Mouse (Mus musculus): ENCODE measurements around the gene Hemgn. TPM values are rescaled to one million over a fixed set of nuclear protein-coding genes. Genes with fewer than 3 reads are reported as not detected.

Hemgn gene
- 13.2 and 31.5 TPM in 2 replicates for polyA plus RNA-seq (2015; fragmentation: Nextera tagmentation; extraction: Ambion mirVana)

- no peak within 1 kb of the TSS for H3K4me3 ChIP-seq (replicated peaks)
- no peaks in the 10 kb centered on the region for H3K9me3 ChIP-seq
- no peak within 1 kb of the TSS for H3K4me2 ChIP-seq
- no peak within 1 kb of the TSS for H3K9ac ChIP-seq
- no peaks in the 10 kb centered on the region for H3K27me3 ChIP-seq (replicated peaks)
- WGBS: 72% methylated on average over 7 of the region's 7 CpGs
- H3K4me1 ChIP-seq: no peaks in the 10 kb centered on the region
- ATAC-seq (ENCODE audit: insufficient read depth, low FRiP score, low read depth): no peak
- no peak within 1 kb of the TSS for H3K27ac ChIP-seq
- H3K36me3 ChIP-seq: no peaks in the 10 kb centered on the region
Observed at GRCm38 (mm10) chr4:46413406-46413805, at the start of gene Hemgn. Gene Hemgn (minus strand): TSS chr4:46413506.

DNA sequence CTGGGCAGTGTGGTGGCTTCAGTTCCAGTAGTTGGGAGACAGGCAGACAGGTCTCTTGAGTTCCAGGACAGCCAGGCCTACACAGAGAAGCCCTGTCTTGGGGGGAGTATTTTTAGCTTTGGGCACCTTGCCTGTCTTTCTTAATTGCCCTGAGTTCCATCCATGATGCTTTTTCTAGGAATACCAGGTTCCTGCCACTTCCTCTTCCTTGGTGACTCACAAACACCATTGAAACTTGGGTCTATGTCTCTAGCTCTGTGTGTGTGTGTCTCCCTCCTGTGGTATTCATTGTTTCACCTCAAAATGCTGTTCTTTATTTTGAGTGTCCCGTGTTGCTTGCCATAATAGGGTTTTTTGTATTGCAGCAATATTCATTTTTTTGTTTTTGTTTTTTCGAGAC is 45.1 kb upstream of the Hemgn start:
- no peak overlapping the region for H3K27ac ChIP-seq
- H3K4me1 ChIP-seq: peaks cover 13% of the 10 kb centered on the region
- 96% methylated on average over 2 of the region's 2 CpGs for WGBS
- no peak overlapping the region for H3K4me3 ChIP-seq (replicated peaks)
- peaks cover 11% of the 10 kb centered on the region for H3K36me3 ChIP-seq
- ATAC-seq (ENCODE audit: insufficient read depth, low FRiP score, low read depth): no peak
- H3K9ac ChIP-seq: no peak overlapping the region
- no peaks in the 10 kb centered on the region for H3K9me3 ChIP-seq
- H3K27me3 ChIP-seq (replicated peaks): no peaks in the 10 kb centered on the region
- no peak overlapping the region for H3K4me2 ChIP-seq

DNA sequence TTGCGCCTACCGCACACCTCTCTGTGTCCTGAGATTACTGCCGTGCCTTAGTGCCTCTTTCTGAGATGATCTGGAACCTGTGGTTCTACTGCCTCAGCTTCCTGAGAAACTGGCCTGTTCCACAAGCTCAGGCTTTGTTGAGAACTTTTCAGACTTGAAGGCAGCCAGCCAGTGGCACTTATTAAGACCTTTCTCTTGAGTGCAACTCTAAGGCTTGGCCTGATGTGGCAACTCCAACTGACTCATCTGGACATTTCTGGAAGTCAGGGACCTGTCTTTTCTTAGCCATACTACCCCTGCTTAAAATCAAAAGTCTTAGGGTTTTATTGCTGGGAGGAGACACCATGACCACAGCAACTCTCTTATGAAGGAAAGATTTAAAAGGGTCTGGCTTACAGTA is 43.9 kb upstream of the Hemgn start:
- H3K9ac ChIP-seq: no peak overlapping the region
- H3K9me3 ChIP-seq: no peaks in the 10 kb centered on the region
- peaks cover 6% of the 10 kb centered on the region for H3K36me3 ChIP-seq
- no peak overlapping the region for H3K4me2 ChIP-seq
- ATAC-seq (ENCODE audit: insufficient read depth, low FRiP score, low read depth): no peak
- WGBS: 91% methylated on average over 3 of the region's 3 CpGs
- no peak overlapping the region for H3K27ac ChIP-seq
- H3K4me3 ChIP-seq (replicated peaks): no peak overlapping the region
- H3K27me3 ChIP-seq (replicated peaks): no peaks in the 10 kb centered on the region
- H3K4me1 ChIP-seq: peaks cover 20% of the 10 kb centered on the region

DNA sequence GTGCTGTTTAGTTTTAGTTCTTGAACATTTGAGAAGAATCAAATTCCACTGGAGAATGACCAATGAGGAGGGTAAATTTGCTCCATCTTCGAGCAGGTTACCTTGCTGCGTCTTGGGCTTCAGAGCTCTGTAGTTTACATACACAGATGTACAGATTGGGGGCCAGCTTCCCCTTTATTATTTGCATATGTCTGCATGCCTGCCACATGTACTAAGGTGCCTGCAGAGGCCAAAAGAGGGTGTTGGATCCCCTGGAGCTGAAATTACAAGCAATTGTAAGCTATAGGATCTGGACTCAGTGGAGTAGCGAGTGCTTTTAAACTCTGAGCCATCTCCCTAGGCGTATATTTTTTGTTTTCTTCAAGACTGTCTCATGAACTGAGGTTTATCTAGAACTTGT is 43.5 kb upstream of the Hemgn start:
- WGBS: 75% methylated on average over 4 of the region's 4 CpGs
- no peak for ATAC-seq (ENCODE audit: insufficient read depth, low FRiP score, low read depth)
- Histone ChIP-seq H3K36me3 (peaks cover 6% of the 10 kb centered on the region; the same call in 1 of the 2 replicates), H3K27me3 (replicated peaks) (no peaks in the 10 kb centered on the region), H3K4me1 (peaks cover 20% of the 10 kb centered on the region), H3K9ac (no peak overlapping the region), H3K27ac (no peak overlapping the region), H3K4me3 (replicated peaks) (no peak overlapping the region), H3K9me3 (no peaks in the 10 kb centered on the region), H3K4me2 (no peak overlapping the region)

- ATAC-seq (ENCODE audit: insufficient read depth, low FRiP score, low read depth): no peak
- Histone ChIP-seq H3K4me2 (peak overlapping the region; percentile 76), H3K9me3 (no peaks in the 10 kb centered on the region), H3K4me3 (replicated peaks) (no peak overlapping the region), H3K27ac (no peak overlapping the region), H3K27me3 (replicated peaks) (no peaks in the 10 kb centered on the region), H3K4me1 (peaks cover 20% of the 10 kb centered on the region), H3K9ac (no peak overlapping the region), H3K36me3 (no peaks in the 10 kb centered on the region)
- 67% methylated on average over 5 of the region's 5 CpGs for WGBS
Observed at GRCm38 (mm10) chr4:46454097-46454864, 41.0 kb upstream of the Hemgn start.

GRCm38 (mm10) chr4:46452855-46453719 is 39.8 kb upstream of the Hemgn start:
- H3K4me1 ChIP-seq: peaks cover 20% of the 10 kb centered on the region
- H3K4me2 ChIP-seq: peak overlapping the region; percentile 76
- H3K9ac ChIP-seq: peak overlapping the region; percentile 21; the same call in 1 of the 2 replicates
- peak overlapping the region; percentile 82 for H3K4me3 ChIP-seq (replicated peaks)
- H3K27me3 ChIP-seq (replicated peaks): no peaks in the 10 kb centered on the region
- no peaks in the 10 kb centered on the region for H3K9me3 ChIP-seq
- 32% methylated on average over 13 of the region's 13 CpGs for WGBS
- H3K36me3 ChIP-seq: no peaks in the 10 kb centered on the region
- ATAC-seq (ENCODE audit: insufficient read depth, low FRiP score, low read depth): no peak
- peak overlapping the region; percentile 96; the same call in 1 of the 2 replicates for H3K27ac ChIP-seq

DNA sequence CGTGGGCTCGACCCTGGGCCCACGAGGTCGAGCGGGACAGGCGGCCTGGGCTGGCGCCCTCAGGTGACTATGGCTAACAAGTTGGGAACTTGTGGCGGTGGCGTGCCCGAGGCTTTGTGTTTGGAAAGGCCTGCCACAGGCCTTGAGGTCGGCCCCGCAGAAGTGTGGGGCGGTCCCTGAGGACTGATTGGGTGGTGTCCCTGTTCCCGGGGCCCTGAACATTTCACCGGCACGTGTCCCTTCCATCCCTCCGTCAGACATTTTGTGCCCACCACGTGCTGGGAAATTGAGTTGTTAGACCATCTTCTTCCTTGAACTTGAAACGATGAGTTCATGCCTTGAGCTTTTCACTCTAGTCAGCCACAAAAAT is 39.2 kb upstream of the Hemgn start:
- Histone ChIP-seq H3K4me3 (replicated peaks) (peak overlapping the region; percentile 82), H3K9ac (peak overlapping the region; percentile 95), H3K4me2 (peak overlapping the region; percentile 76), H3K36me3 (no peaks in the 10 kb centered on the region), H3K27ac (peak overlapping the region; percentile 96), H3K27me3 (replicated peaks) (no peaks in the 10 kb centered on the region), H3K9me3 (no peaks in the 10 kb centered on the region), H3K4me1 (peaks cover 20% of the 10 kb centered on the region)
- 0% methylated on average over 19 of the region's 19 CpGs for WGBS
- ATAC-seq (ENCODE audit: insufficient read depth, low FRiP score, low read depth): peak; percentile 30; the same call in 1 of the 2 replicates

- Histone ChIP-seq H3K36me3 (no peaks in the 10 kb centered on the region), H3K27ac (peak overlapping the region; percentile 96), H3K4me3 (replicated peaks) (peak overlapping the region; percentile 82), H3K9me3 (no peaks in the 10 kb centered on the region), H3K4me1 (peaks cover 20% of the 10 kb centered on the region), H3K4me2 (peak overlapping the region; percentile 76), H3K9ac (peak overlapping the region; percentile 95), H3K27me3 (replicated peaks) (no peaks in the 10 kb centered on the region)
- ATAC-seq (ENCODE audit: insufficient read depth, low FRiP score, low read depth): peak; percentile 8
- under 1% methylated on average over 77 of the region's 111 CpGs for WGBS
Observed at GRCm38 (mm10) chr4:46451758-46452480, 38.6 kb upstream of the Hemgn start.

DNA sequence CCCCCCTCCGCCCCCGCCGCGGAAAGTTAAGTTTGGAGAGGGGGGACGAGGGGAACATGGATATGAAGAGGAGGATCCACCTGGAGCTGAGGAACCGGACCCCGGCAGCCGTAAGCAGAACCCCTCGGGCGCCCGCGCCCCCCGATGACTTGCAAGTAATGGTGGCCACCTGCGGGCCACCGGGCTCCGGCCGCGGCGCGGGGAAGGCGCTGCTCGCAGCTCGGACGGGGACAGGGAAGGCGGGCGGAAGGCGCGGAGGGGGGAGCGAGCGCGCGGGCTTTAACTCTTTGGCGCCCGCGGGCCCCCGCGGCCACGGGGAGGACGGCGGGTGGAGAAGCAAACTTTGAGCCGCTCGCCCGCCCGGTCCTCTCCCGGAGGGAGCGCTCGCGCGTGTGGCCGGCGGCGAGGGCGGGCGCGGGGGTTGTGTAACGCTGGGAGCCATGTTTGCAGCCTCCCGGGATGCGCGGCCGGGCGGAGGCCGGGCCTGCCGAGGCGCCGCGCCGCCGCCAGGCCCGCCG is 38.0 kb upstream of the Hemgn start:
- Histone ChIP-seq H3K27ac (peak overlapping the region; percentile 96), H3K4me2 (peak overlapping the region; percentile 76), H3K4me1 (peaks cover 20% of the 10 kb centered on the region), H3K27me3 (replicated peaks) (no peaks in the 10 kb centered on the region), H3K9me3 (no peaks in the 10 kb centered on the region), H3K36me3 (no peaks in the 10 kb centered on the region), H3K4me3 (replicated peaks) (peak overlapping the region; percentile 82), H3K9ac (peak overlapping the region; percentile 95)
- peak; percentile 7; the same call in 1 of the 2 replicates for ATAC-seq (ENCODE audit: insufficient read depth, low FRiP score, low read depth)
- under 1% methylated on average over 59 of the region's 70 CpGs for WGBS

- H3K9ac ChIP-seq: peak within 1 kb of the TSS; percentile 95
Observed at GRCm38 (mm10) chr4:46450519-46451131, 37.3 kb upstream of the Hemgn start, which contains the start of gene Anp32b. Gene Anp32b (plus strand): TSS chr4:46450902.

DNA sequence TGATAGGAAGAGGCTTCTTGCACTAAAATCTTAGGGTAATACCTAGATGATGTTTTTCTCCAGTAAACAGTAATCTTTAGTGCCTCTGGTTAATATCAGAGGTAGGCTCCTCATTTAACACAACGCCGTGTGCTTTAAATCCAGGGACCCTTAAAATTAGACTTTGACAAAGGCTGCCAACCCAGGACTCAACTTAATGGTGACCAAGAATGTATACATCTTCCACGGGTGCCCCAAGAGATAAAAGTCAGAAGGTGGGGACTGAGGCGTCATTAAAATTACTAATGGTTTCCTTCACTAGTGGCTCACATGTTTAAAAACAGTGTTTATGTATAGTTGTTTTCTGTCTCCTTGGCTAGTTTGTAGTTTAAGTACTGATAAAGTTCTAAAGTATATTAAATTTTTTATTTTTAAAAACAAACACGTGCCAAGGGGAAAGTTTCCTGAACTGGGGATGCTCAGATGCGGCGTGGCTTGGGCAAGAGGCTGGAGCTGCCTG is 36.8 kb upstream of the Hemgn start:
- Histone ChIP-seq H3K4me2 (peak overlapping the region; percentile 82), H3K36me3 (no peaks in the 10 kb centered on the region), H3K9me3 (no peaks in the 10 kb centered on the region), H3K4me3 (replicated peaks) (peak overlapping the region; percentile 82), H3K27me3 (replicated peaks) (no peaks in the 10 kb centered on the region), H3K4me1 (peaks cover 15% of the 10 kb centered on the region), H3K9ac (peak overlapping the region; percentile 45; the same call in 1 of the 2 replicates), H3K27ac (peak overlapping the region; percentile 96)
- ATAC-seq (ENCODE audit: insufficient read depth, low FRiP score, low read depth): no peak
- WGBS: 25% methylated on average over 7 of the region's 7 CpGs

More at GRCm38 (mm10) chr4:46450519-46451131, 37.3 kb upstream of the Hemgn start, which contains the start of gene Anp32b:
- Histone ChIP-seq H3K27me3 (replicated peaks) (no peaks in the 10 kb centered on the region), H3K4me3 (replicated peaks) (peak within 1 kb of the TSS; percentile 82), H3K27ac (peak within 1 kb of the TSS; percentile 96), H3K36me3 (no peaks in the 10 kb centered on the region), H3K4me1 (peaks cover 20% of the 10 kb centered on the region), H3K4me2 (peak within 1 kb of the TSS; percentile 82), H3K9me3 (no peaks in the 10 kb centered on the region)
- ATAC-seq (ENCODE audit: insufficient read depth, low FRiP score, low read depth): peak; percentile 95
- WGBS: under 1% methylated on average over 42 of the region's 66 CpGs

All from stomach, embryonic 15.5 days (tissue).